Mouse (Mus musculus): Measurements from ENCODE around the gene Dync1h1. TPM values are rescaled to one million over a fixed set of nuclear protein-coding genes. Genes with fewer than 3 reads are reported as not detected.

Dync1h1 gene
- total and polyA plus RNA-seq, 3 experiments = 24.9 to 114 (median 80.1) TPM

Other genes with a start within 250 kb of the Dync1h1 start
- gene Ppp2r5c, start 154.3 kb upstream of the Dync1h1 start, total RNA-seq (2012; rRNA removed) = 67.2 and 71.6 TPM in 2 replicates
- gene Ppp2r5c, start 154.3 kb upstream of the Dync1h1 start, total RNA-seq (2014; rRNA removed) = 111 and 122 TPM in 2 replicates
- gene Ppp2r5c, start 154.3 kb upstream of the Dync1h1 start, polyA plus RNA-seq (2012; ENCODE audit: insufficient read length, low read depth) = 78.5 and 97.7 TPM in 2 replicates
- 0.13 TPM in 1 of 2 replicates, not detected in the other for gene 1700001K19Rik, start 81.2 kb downstream of the Dync1h1 start, total RNA-seq (2012; rRNA removed)
- gene 1700001K19Rik, start 81.2 kb downstream of the Dync1h1 start, total RNA-seq (2014; rRNA removed) = not detected in 2 replicates
- not detected in 2 replicates for gene 1700001K19Rik, start 81.2 kb downstream of the Dync1h1 start, polyA plus RNA-seq (2012; ENCODE audit: insufficient read length, low read depth)
- 730 and 1,066 TPM in 2 replicates for gene Hsp90aa1, start 101.3 kb downstream of the Dync1h1 start, total RNA-seq (2012; rRNA removed)
- 1,361 and 1,740 TPM in 2 replicates for gene Hsp90aa1, start 101.3 kb downstream of the Dync1h1 start, total RNA-seq (2014; rRNA removed)
- gene Hsp90aa1, start 101.3 kb downstream of the Dync1h1 start, polyA plus RNA-seq (2012; ENCODE audit: insufficient read length, low read depth) = 2,091 and 2,158 TPM in 2 replicates
- gene Wdr20, start 136.5 kb downstream of the Dync1h1 start, total RNA-seq (2012; rRNA removed) = 26.2 and 27.4 TPM in 2 replicates
- 20.5 and 22.8 TPM in 2 replicates for gene Wdr20, start 136.5 kb downstream of the Dync1h1 start, total RNA-seq (2014; rRNA removed)
- gene Wdr20, start 136.5 kb downstream of the Dync1h1 start, polyA plus RNA-seq (2012; ENCODE audit: insufficient read length, low read depth) = 16.1 and 17.9 TPM in 2 replicates
- gene Mok, start 239.5 kb downstream of the Dync1h1 start, total RNA-seq (2012; rRNA removed) = 5.5 and 9.8 TPM in 2 replicates
- 5.8 and 7.1 TPM in 2 replicates for gene Mok, start 239.5 kb downstream of the Dync1h1 start, total RNA-seq (2014; rRNA removed)
- gene Mok, start 239.5 kb downstream of the Dync1h1 start, polyA plus RNA-seq (2012; ENCODE audit: insufficient read length, low read depth) = 9.1 and 11.0 TPM in 2 replicates
- 7.8 and 9.1 TPM in 2 replicates for gene Zfp839, start 248.8 kb downstream of the Dync1h1 start, total RNA-seq (2012; rRNA removed)
- gene Zfp839, start 248.8 kb downstream of the Dync1h1 start, total RNA-seq (2014; rRNA removed) = 3.7 and 3.8 TPM in 2 replicates
- 8.1 and 9.2 TPM in 2 replicates for gene Zfp839, start 248.8 kb downstream of the Dync1h1 start, polyA plus RNA-seq (2012; ENCODE audit: insufficient read length, low read depth)

All from CH12.LX (cell line).